Mouse (Mus musculus) right cerebral cortex, postnatal 25 days (tissue): Measurements from ENCODE around the gene Fkbp10.
A peak's percentile ranks its signal among the peaks of the same experiment; 100 is the strongest.

ENCODE experiments used
- DNase-seq: peaks from one replicate; pipeline ENCODE4 v3.0.0; 2022

The Fkbp10 gene

GRCm38 (mm10) chr11:100413541-100413940 lies 2.0 kb upstream of the Fkbp10 start:
- DNase-seq, result no peak

- DNase-seq, result peak; percentile 76
These were observed 1.2 kb upstream of the Fkbp10 start, which contains the start of gene P3h4 for GRCm38 (mm10) chr11:100414021-100414913. Gene P3h4, minus strand, starts transcription at chr11:100414836.

GRCm38 (mm10) chr11:100421537-100421936 lies 6.0 kb downstream of the Fkbp10 start:
- no peak for DNase-seq

GRCm38 (mm10) chr11:100423836-100424235 lies 8.3 kb downstream of the Fkbp10 start:
- no peak for DNase-seq

GRCm38 (mm10) chr11:100425851-100426250 lies 10.4 kb downstream of the Fkbp10 start:
- DNase-seq, result peak; percentile 51

GRCm38 (mm10) chr11:100426820-100427219 lies 11.3 kb downstream of the Fkbp10 start:
- DNase-seq, result no peak

GRCm38 (mm10) chr11:100428612-100429199 lies 13.2 kb downstream of the Fkbp10 start:
- no peak for DNase-seq

- DNase-seq, result no peak
These were observed 14.6 kb downstream of the Fkbp10 start for GRCm38 (mm10) chr11:100430052-100430451.

- no peak for DNase-seq
These were observed 16.5 kb downstream of the Fkbp10 start for GRCm38 (mm10) chr11:100432002-100432401.

- no peak for DNase-seq
These were observed 20.3 kb downstream of the Fkbp10 start for GRCm38 (mm10) chr11:100435678-100436246.

GRCm38 (mm10) chr11:100437901-100438300 lies 22.4 kb downstream of the Fkbp10 start:
- DNase-seq, result no peak

- DNase-seq, result peak; percentile 86
These were observed 25.4 kb downstream of the Fkbp10 start for GRCm38 (mm10) chr11:100440691-100441522.

- DNase-seq, result no peak
These were observed 26.3 kb downstream of the Fkbp10 start, which contains the start of the genes Nt5c3b and Klhl10 for GRCm38 (mm10) chr11:100441797-100442196. Gene Nt5c3b, minus strand, starts transcription at chr11:100441808. Gene Klhl10, plus strand, starts transcription at chr11:100441917.

- no peak for DNase-seq
These were observed 27.1 kb downstream of the Fkbp10 start for GRCm38 (mm10) chr11:100442625-100443024.

GRCm38 (mm10) chr11:100457247-100457646 lies 41.8 kb downstream of the Fkbp10 start:
- DNase-seq, result no peak

GRCm38 (mm10) chr11:100457711-100458110 lies 42.2 kb downstream of the Fkbp10 start:
- no peak for DNase-seq

- DNase-seq, result peak; percentile 22
These were observed 47.2 kb downstream of the Fkbp10 start for GRCm38 (mm10) chr11:100462699-100463098.

- no peak for DNase-seq
These were observed 49.8 kb downstream of the Fkbp10 start for GRCm38 (mm10) chr11:100465229-100465792.

GRCm38 (mm10) chr11:100465833-100466232 lies 50.3 kb downstream of the Fkbp10 start:
- no peak for DNase-seq

- DNase-seq, result no peak
These were observed 56.1 kb downstream of the Fkbp10 start for GRCm38 (mm10) chr11:100471352-100472196.

- peak; percentile 90 for DNase-seq
These were observed 56.9 kb downstream of the Fkbp10 start, which contains the start of gene Klhl11 for GRCm38 (mm10) chr11:100472197-100472934. Gene Klhl11, minus strand, starts transcription at chr11:100472741.
